Mouse (Mus musculus) bone marrow, adult 2 months (tissue): ENCODE measurements around the gene Magi2. TPM values are rescaled to one million over a fixed set of nuclear protein-coding genes. Genes with fewer than 3 reads are reported as not detected.

Experiments used
- H3K27ac ChIP-seq: fragments of 200-500 bp; 2 replicates; pipeline ENCODE4 v1.5.1; 2012; ENCODE audit warnings: low read depth, mild to moderate bottlenecking, control low read depth, inconsistent platforms, low read length; ENCODE audit not compliant: control insufficient read depth, poor library complexity, insufficient read depth
- H3K4me1 ChIP-seq: fragments of 200-500 bp; 2 replicates; pipeline ENCODE4 v1.6.1; 2011; ENCODE audit warnings: low read length; ENCODE audit not compliant: control insufficient read depth, insufficient read depth
- H3K4me3 ChIP-seq: fragments of 200-500 bp; replicated peaks from 2 replicates; pipeline ENCODE3; 2011; ENCODE audit warnings: mild to moderate bottlenecking, low read depth, low read length, control low read depth; ENCODE audit not compliant: control insufficient read depth
- CTCF ChIP-seq: fragments of 200-500 bp; IDR thresholded peaks from 2 replicates; pipeline ENCODE4 v1.5.1; 2011; ENCODE audit warnings: low read length, control low read depth; ENCODE audit not compliant: control insufficient read depth, insufficient read depth
- POLR2A ChIP-seq: fragments of 200-500 bp; IDR thresholded peaks from 2 replicates; pipeline ENCODE4 v1.6.1; 2011; ENCODE audit warnings: low read depth, mild to moderate bottlenecking, control low read depth, low read length, borderline replicate concordance; ENCODE audit not compliant: control insufficient read depth
- WGBS: fragments of 180-500 bp; shearing (Covaris S2); methylation state at CpG from one replicate; pipeline ENCODE4 v1.1.7; 2018; 5-methylcytosine and 5-hydroxymethylcytosine counted together
- polyA plus RNA-seq: library from polyadenylated mRNA; stranded (reverse); fragments of >200 nt; gene quantifications from 2 replicates; pipeline ENCODE4 v1.2.4, GENCODE M21; 2011; ENCODE audit warnings: low replicate concordance; ENCODE audit not compliant: missing spikeins, insufficient read depth, insufficient read length

The Magi2 gene
- polyA plus RNA-seq, 1 experiment = 0.47 TPM

DNA sequence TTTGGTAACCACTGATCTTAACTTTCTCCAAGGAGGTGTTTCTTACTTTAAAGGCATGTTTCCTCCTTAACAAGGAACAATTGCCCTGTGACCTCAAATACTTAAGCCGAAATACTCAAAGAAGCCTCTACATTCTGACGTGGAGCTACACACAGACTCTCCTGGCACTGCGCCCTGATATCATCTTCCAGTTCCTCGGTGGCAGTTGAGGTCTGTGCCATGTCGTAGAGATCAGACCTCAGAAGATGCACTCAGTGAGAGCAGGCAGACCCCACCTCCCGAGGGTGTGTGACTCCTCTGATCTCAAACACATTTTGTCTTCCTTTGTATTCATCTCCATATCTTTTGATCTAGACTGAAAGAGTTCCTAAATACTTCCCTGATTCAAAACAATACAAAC lies 1073.0 kb downstream of the Magi2 start:
- TF ChIP-seq CTCF (no peak), POLR2A (no peak)
- H3K4me3 ChIP-seq = no peak overlapping the region

DNA sequence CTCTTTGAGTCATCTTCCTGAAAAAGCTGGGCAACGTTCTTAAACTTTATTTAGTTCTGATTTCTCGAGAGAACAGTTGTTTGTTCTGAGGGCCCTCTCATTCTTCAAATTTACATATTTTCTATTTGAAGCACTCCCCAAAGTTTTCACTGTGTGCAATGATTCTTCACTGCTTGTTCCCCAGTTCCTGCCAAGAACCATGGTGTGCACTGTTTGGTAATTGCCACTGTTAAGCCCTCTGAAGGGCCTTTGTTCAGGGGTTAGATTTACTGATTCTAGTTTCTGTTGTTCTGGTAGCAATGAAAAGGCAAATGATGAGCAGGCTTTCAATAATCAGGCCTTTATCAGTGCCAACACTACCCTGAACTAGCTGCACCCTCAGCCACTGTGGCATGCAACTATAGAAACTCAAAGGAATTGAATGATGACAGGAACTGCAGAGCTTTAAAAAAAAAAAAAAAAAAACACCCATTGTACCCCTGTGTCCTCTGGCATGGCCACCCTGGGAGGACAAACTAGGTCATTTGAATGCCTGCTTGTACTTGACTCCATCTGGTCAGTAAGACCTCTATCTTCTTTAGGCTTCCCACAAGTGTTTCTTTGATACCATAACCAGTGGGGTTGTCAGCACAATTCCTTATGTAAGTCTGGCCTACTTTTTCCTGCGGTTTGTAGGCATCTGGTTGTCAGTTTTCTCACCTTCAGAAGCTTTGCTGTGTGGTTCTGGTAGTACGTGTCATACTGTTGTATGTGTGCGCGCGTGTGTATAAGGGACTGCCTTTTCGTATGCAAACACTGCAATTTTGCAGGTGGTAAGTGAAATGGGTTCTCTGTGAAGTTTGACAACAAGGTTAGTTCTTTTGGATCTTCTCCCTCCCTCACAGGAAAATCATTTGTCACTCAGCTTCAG lies 1076.5 kb downstream of the Magi2 start:
- WGBS = 83% methylated on average over 8 of the region's 8 CpGs
- H3K4me1 ChIP-seq = no peaks in the 10 kb centered on the region
- H3K4me3 ChIP-seq = no peak overlapping the region
- TF ChIP-seq CTCF (no peak), POLR2A (no peak)
- H3K27ac ChIP-seq = no peak overlapping the region

More for the DNA sequence above, 1073.0 kb downstream of the Magi2 start:
- Histone ChIP-seq H3K27ac (no peak overlapping the region), H3K4me1 (no peaks in the 10 kb centered on the region)
- 63% methylated on average over 6 of the region's 6 CpGs for WGBS

DNA sequence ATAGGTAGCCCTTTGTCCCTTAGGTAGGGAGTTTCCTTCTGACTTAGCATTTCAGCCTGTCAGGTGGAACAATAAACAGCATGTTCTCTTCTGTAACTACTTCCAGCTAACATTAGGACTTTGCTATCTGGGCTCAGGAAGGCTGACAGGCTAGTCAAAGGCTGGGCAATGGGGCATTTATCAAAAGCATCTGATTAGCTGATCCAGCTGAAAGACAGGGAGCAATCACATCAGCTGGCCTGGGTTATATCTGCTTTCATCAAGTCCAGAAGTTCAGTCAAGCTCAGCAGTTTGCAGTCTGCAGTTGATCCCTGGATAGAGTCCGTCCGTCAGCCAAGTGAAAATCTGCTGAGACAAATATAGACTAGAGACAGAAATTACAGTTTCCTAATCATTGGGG lies 1094.1 kb downstream of the Magi2 start:
- H3K4me1 ChIP-seq = no peaks in the 10 kb centered on the region
- H3K27ac ChIP-seq = no peak overlapping the region
- TF ChIP-seq POLR2A = no peak
- no peak for TF ChIP-seq CTCF
- WGBS = 87% methylated on average over 2 of the region's 2 CpGs
- no peak overlapping the region for H3K4me3 ChIP-seq

DNA sequence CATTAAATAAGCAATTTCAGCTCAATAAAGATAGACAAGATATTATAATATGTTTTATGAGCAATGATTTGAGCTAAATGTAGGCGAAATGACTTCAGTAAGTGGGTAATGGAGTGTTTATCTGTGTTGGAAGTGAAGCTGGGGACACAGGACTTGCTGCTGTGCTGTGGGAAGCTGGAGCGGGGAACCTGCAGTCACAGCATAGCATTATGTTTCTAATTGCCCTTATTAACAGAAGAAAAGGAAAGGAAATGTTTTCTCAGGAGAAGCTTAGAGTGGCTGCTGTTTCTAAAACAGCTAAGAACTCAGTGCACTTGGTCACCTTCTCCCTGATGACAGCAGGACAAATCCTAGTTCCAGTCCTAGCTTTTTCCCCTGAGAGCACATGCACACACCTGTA lies 1098.5 kb downstream of the Magi2 start:
- TF ChIP-seq CTCF = no peak
- TF ChIP-seq POLR2A = no peak
- Histone ChIP-seq H3K4me3 (no peak overlapping the region), H3K4me1 (no peaks in the 10 kb centered on the region), H3K27ac (no peak overlapping the region)
- 78% methylated on average over 2 of the region's 2 CpGs for WGBS

DNA sequence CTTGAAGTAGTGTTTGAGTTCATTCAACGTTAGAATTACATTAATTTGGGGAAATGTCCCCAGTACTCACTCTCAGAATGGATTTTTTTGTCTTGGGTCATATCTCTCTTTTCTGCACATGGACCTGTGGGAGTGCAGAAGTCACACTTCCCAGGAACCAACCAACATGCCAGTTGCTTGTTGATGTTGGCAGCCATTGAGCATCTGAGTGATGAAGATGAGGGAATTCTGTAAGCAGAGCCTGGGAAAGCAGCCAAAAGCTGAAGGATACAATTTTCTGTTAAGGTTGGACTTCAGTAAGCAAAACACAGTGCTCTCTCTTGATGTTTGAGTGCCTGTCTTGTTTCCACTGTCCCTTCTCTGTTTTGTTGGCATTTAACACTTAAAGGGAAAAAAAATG lies 1102.1 kb downstream of the Magi2 start:
- no peak overlapping the region for H3K4me3 ChIP-seq
- no peaks in the 10 kb centered on the region for H3K4me1 ChIP-seq
- WGBS = 46% methylated on average over 1 of the region's 1 CpGs
- no peak for TF ChIP-seq POLR2A
- TF ChIP-seq CTCF = no peak
- no peak overlapping the region for H3K27ac ChIP-seq

DNA sequence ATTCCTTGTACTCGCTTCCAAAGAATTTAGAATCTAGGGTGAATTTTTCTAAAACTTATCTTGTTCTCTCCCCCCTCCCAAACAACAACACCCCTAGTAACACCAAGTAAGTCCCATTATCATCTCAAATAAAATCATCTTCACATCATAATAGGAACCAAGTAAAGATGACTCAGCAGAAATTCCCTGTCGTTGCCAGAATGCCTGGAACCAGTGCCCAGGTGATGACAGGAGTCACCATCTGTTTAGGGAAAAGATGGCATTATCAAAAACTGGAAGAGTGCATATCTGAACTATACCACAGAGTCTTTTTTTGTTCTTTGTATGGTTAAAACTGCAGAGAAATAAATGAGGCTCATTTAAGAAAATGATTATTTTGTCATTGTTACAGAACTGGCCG lies 1103.2 kb downstream of the Magi2 start:
- WGBS = 68% methylated on average over 3 of the region's 3 CpGs

DNA sequence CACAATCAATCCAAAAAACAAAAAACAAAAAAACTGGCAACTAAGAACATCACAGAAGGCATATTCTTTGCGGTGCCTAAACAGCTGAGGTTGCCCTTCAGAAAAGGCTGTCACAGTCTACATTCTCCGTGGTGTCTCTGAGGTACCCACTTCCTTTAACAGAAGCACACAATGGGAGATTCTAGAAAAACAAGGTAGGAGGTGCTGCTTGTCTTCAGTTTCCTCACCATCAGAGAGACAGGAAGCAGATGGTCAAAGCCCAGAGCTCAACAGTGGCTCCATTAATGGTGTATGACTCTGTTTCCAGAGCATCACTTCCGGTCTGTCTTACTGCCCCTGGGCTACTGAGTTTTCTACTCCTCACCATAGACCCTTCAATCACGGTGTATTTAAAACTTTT lies 1105.7 kb downstream of the Magi2 start:
- WGBS = 3% methylated on average over 4 of the region's 4 CpGs
- no peaks in the 10 kb centered on the region for H3K4me1 ChIP-seq
- H3K27ac ChIP-seq = no peak overlapping the region
- H3K4me3 ChIP-seq = no peak overlapping the region
- TF ChIP-seq CTCF (no peak), POLR2A (no peak)

More for the DNA sequence above, 1103.2 kb downstream of the Magi2 start:
- Histone ChIP-seq H3K27ac (no peak overlapping the region), H3K4me3 (no peak overlapping the region), H3K4me1 (no peaks in the 10 kb centered on the region)
- TF ChIP-seq POLR2A (no peak), CTCF (no peak)

DNA sequence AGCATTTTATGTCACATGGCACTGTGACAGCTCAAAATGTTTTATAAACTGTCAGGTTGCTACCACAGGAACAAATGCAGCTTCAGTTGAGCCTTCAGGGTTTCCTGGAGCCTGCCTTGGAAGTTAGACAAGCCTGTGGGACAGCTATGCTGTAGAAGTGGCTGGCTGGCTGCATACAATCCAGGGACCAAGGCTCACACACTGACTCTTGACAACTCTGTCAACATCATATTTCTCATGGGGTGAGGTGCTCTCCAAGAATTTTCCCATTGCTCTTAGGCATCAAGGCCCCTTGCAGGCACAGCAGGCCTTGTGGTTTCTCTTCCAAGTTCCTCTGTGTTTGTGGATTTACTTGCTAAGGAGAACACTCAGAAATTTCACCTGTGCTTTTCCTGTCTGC lies 1107.7 kb downstream of the Magi2 start:
- Histone ChIP-seq H3K4me1 (no peaks in the 10 kb centered on the region), H3K4me3 (no peak overlapping the region), H3K27ac (no peak overlapping the region)
- TF ChIP-seq CTCF (no peak), POLR2A (no peak)

DNA sequence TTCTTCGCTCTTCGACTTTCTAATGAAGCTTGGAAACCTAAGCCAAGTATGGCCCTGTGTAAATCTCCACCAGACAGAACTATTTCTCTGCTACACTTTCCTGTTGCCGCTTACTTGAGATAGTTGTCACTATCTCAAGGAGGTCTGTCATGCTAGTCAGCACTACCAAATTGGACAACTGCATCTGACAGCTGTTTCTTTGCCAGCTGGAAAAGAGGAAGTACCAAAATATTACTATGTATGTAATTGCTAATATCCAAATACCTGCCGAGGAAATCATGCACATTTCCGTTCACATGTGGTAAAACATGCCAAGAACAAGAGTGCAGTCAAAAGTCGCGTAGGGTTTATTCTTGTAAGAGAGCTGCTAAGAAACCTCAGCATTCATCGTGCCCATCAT lies 1126.1 kb downstream of the Magi2 start:
- Histone ChIP-seq H3K27ac (no peak overlapping the region), H3K4me1 (no peaks in the 10 kb centered on the region), H3K4me3 (no peak overlapping the region)
- no peak for TF ChIP-seq CTCF
- no peak for TF ChIP-seq POLR2A
- 32% methylated on average over 8 of the region's 8 CpGs for WGBS
